Mouse (Mus musculus) E14TG2a.4 (cell line): ENCODE measurements around the gene Nell1.

Experiments used
- CTCF ChIP-seq: conservative IDR thresholded peaks from 2 replicates; pipeline ENCODE4 v1.5.1; 2014; ENCODE audit warnings: low read length
- NANOG ChIP-seq: IDR thresholded peaks from 2 replicates; pipeline ENCODE4 v1.6.1; 2014; ENCODE audit warnings: borderline replicate concordance, low read length, mixed read lengths
- POU5F1 ChIP-seq: IDR thresholded peaks from 2 replicates; pipeline ENCODE4 v1.6.1; 2014; ENCODE audit warnings: low read length, borderline replicate concordance

DNA sequence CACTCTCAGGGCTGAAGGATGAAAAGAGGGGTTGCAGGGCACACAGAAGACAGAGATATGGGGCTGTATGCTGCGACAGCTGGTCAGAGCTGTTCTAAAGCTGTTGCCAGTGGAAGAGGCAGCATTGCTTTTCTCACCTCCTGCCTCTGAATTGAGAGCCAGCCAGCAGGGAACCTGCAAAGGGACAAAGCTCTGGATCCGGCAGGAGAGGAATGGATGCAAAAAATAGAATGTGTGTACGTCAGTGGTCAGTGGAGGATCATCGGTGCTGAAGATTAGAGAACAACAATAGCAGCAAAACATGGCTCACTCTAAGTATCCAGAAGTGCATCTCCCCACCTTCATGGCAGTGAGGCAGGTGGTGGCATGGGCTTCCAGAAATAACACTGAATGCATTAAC lies 507.3 kb downstream of the Nell1 start:
- no peak for TF ChIP-seq CTCF
- no peak for TF ChIP-seq NANOG
- no peak for TF ChIP-seq POU5F1
